Mouse (Mus musculus) liver, postnatal 0 days (tissue): Measurements from ENCODE around the gene Acadsb.

Experiments
- CTCF ChIP-seq: sonication (generic); IDR thresholded peaks from 2 replicates; pipeline ENCODE4 v1.5.1; 2016; ENCODE audit warnings: antibody characterized with exemption, low read depth
- EP300 ChIP-seq: IDR thresholded peaks from 2 replicates; pipeline ENCODE4 v1.6.1; 2016; ENCODE audit warnings: antibody characterized with exemption, low read depth, mild to moderate bottlenecking

DNA sequence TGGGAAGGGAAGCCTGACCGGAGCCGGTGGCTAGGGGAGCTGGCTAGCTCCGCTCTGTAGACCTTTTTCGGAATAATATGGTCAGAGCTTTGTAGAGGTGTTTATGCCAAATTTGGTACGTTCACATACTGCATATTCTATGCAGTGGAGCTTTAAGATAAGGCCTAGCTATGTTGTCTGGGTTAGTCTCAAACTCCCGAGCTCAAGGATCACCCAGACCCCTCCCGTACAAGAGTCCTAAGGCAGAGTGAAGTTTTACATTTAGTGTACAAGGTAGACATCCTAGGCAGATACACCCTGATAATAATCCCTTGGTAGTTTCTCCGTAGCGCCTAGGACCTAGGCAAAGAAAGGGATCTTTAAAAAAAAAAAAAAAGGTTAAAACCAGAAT is 38.9 kb upstream of the Acadsb start:
- TF ChIP-seq CTCF (no peak), EP300 (no peak)
